Mouse (Mus musculus): Measurements from ENCODE around the gene Myt1l. TPM values are rescaled to one million over a fixed set of nuclear protein-coding genes. Genes with fewer than 3 reads are reported as not detected.

The Myt1l gene
- total and polyA plus RNA-seq, 2 experiments from 2014 or later: 114 to 218 TPM

DNA sequence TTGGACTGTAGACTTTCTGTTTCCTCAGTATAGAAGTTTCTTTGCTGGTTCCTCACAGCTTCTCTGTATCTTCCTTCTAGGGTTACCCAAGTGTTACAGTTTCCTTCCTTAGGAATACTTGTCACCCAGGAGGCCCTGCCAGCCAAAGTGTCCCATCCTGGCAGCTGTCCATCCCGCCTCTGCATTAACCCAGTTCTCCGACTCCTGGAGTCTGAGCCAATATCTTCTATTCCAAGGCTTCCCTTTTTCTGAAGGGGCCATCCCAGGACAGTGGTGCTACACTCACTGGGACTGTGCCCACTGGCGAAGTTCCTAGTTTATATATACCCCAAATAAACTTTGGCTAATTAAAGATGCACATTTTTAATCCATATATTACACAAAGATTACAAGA is 227.7 kb downstream of the Myt1l start:
- H3K9ac ChIP-seq: no peak overlapping the region
- no peaks in the 10 kb centered on the region for H3K36me3 ChIP-seq (ENCODE audit: insufficient read depth)
- ATAC-seq (peak; percentile 18; the same call in 1 of the 2 replicates), DNase-seq (peak; percentile 34)
- WGBS: 70% methylated on average over 3 of the region's 3 CpGs
- no peak overlapping the region for H3K27ac ChIP-seq (ENCODE audit: low read depth, low read length)
- H3K4me1 ChIP-seq (ENCODE audit: insufficient read depth): peaks cover 8% of the 10 kb centered on the region; the same call in 1 of the 2 replicates
- no peaks in the 10 kb centered on the region for H3K27me3 ChIP-seq (ENCODE audit: insufficient read depth, low read length)
- H3K4me2 ChIP-seq (ENCODE audit: low read depth): no peak overlapping the region
- H3K9me3 ChIP-seq (ENCODE audit: low read length): no peaks in the 10 kb centered on the region
- TF ChIP-seq CTCF (IDR thresholded peaks at IDR 0.05; ENCODE audit: low read depth): no peak
- H3K4me3 ChIP-seq (ENCODE audit: low read depth, low read length): no peak overlapping the region

- H3K27ac ChIP-seq (ENCODE audit: low read depth, low read length): no peak overlapping the region
- 71% methylated on average over 4 of the region's 4 CpGs for WGBS
Measured at GRCm38 (mm10) chr12:29760611-29761010, 232.4 kb downstream of the Myt1l start.

DNA sequence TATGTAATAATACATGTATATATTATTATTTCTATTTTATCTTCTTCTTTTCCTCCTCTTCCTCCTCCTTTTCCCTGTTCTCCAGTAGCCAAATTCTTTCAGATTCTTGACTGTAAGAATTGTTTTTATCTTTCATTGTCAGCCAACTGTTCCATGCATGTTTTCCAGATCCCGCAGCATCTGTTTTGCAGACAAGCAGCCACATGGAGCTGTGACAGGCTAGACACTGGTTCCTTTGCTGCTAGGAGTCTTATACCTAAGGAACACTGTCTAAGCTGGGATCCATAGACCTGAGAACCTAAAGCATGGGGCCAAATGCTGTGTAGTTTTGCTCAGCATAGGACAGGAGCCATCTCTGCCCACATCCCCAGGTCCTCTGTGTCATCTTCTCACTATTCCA is 238.0 kb downstream of the Myt1l start:
- Histone ChIP-seq H3K4me1 (ENCODE audit: insufficient read depth) (no peaks in the 10 kb centered on the region), H3K27me3 (ENCODE audit: insufficient read depth, low read length) (no peaks in the 10 kb centered on the region), H3K9ac (no peak overlapping the region), H3K4me2 (ENCODE audit: low read depth) (no peak overlapping the region), H3K4me3 (ENCODE audit: low read depth, low read length) (no peak overlapping the region), H3K9me3 (ENCODE audit: low read length) (no peaks in the 10 kb centered on the region), H3K36me3 (ENCODE audit: insufficient read depth) (no peaks in the 10 kb centered on the region), H3K27ac (ENCODE audit: low read depth, low read length) (no peak overlapping the region)
- ATAC-seq (peak; percentile 47; the same call in 1 of the 2 replicates), DNase-seq (peak; percentile 44)
- WGBS: 76% methylated on average over 1 of the region's 1 CpGs
- no peak for TF ChIP-seq CTCF (IDR thresholded peaks at IDR 0.05; ENCODE audit: low read depth)

More at GRCm38 (mm10) chr12:29760611-29761010, 232.4 kb downstream of the Myt1l start:
- no peak for TF ChIP-seq CTCF (IDR thresholded peaks at IDR 0.05; ENCODE audit: low read depth)
- no peaks in the 10 kb centered on the region for H3K27me3 ChIP-seq (ENCODE audit: insufficient read depth, low read length)
- H3K4me3 ChIP-seq (ENCODE audit: low read depth, low read length): no peak overlapping the region
- H3K4me2 ChIP-seq (ENCODE audit: low read depth): no peak overlapping the region
- no peak for DNase-seq
- no peak for ATAC-seq
- no peaks in the 10 kb centered on the region for H3K36me3 ChIP-seq (ENCODE audit: insufficient read depth)
- no peak overlapping the region for H3K9ac ChIP-seq
- H3K9me3 ChIP-seq (ENCODE audit: low read length): no peaks in the 10 kb centered on the region
- no peaks in the 10 kb centered on the region for H3K4me1 ChIP-seq (ENCODE audit: insufficient read depth)

DNA sequence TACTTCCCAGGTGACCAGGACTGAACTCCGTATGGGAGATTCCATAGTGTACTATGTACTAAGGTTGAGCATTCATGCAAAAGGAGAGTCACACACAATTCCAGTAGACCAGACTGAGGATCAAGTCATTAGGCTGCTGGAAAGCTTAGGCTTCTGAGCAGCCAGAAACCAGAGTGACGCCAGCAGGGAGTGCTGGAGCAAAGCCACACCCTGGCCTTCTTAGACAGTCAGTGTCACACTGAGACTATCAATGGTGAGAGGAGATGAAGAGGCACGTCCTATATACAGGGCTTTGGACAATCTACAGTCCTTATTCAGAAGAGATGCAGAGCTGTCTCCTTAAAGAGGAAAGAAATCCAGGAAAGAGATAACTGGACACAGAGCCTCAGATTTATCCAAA is 243.6 kb downstream of the Myt1l start:
- no peaks in the 10 kb centered on the region for H3K9me3 ChIP-seq (ENCODE audit: low read length)
- H3K4me3 ChIP-seq (ENCODE audit: low read depth, low read length): no peak overlapping the region
- TF ChIP-seq CTCF (IDR thresholded peaks at IDR 0.05; ENCODE audit: low read depth): no peak
- peaks cover 14% of the 10 kb centered on the region for H3K36me3 ChIP-seq (ENCODE audit: insufficient read depth)
- ATAC-seq (no peak), DNase-seq (no peak)
- no peak overlapping the region for H3K4me2 ChIP-seq (ENCODE audit: low read depth)
- no peak overlapping the region; the same call in 1 of the 2 replicates for H3K27ac ChIP-seq (ENCODE audit: low read depth, low read length)
- no peaks in the 10 kb centered on the region for H3K27me3 ChIP-seq (ENCODE audit: insufficient read depth, low read length)
- H3K9ac ChIP-seq: no peak overlapping the region
- WGBS: 54% methylated on average over 3 of the region's 3 CpGs
- 0 out of 2 replicates have a peak, but pooled peaks cover 4% of the 10 kb centered on the region for H3K4me1 ChIP-seq (ENCODE audit: insufficient read depth)

DNA sequence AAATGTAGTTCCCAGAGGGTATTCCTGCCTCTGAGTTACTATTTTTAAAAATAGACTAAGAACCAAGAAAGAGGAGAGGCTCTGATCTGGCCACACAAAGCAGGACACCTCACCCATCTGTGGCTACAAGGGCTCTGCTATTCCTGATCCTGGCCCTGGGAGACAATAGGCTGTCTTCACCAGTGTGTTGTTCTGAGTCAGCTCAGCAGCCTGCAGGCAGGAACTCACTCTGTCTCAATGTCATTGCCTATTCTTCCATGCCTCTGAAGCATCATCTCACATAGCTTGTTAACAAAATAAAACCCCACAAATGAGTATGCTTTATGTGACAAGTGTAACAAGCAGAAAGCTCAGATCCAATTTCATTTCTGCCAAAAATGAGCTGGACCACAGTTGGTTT is 244.2 kb downstream of the Myt1l start:
- Histone ChIP-seq H3K9me3 (ENCODE audit: low read length) (no peaks in the 10 kb centered on the region), H3K4me1 (ENCODE audit: insufficient read depth) (0 out of 2 replicates have a peak, but pooled peaks cover 4% of the 10 kb centered on the region), H3K4me3 (ENCODE audit: low read depth, low read length) (no peak overlapping the region), H3K9ac (no peak overlapping the region), H3K27me3 (ENCODE audit: insufficient read depth, low read length) (no peaks in the 10 kb centered on the region), H3K27ac (ENCODE audit: low read depth, low read length) (0 out of 2 replicates have a peak overlapping the region, but pooled peaks have one; percentile 36), H3K4me2 (ENCODE audit: low read depth) (no peak overlapping the region), H3K36me3 (ENCODE audit: insufficient read depth) (peaks cover 14% of the 10 kb centered on the region)
- TF ChIP-seq CTCF (IDR thresholded peaks at IDR 0.05; ENCODE audit: low read depth): no peak
- no peak for DNase-seq
- no peak for ATAC-seq

DNA sequence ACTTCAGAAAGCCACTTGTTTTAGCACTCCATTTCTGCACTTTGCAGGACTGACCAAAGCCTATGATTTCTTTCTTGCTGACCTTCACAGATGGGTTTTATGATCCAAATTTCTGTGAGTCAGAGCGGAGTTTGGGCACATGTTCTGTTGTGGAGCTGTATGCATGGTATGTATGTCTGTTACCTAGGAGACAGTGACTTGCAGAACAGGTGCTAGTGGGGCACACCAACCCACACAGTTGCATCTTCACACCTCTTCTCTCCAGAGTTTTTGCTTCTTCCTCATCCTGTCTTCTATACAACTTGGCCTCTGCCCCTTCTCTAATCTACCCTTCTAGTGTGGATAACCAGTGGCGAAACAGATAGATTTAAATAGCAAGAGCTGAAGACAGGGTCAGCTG is 250.7 kb downstream of the Myt1l start:
- Histone ChIP-seq H3K4me1 (ENCODE audit: insufficient read depth) (no peaks in the 10 kb centered on the region), H3K4me2 (ENCODE audit: low read depth) (no peak overlapping the region), H3K9ac (no peak overlapping the region), H3K4me3 (ENCODE audit: low read depth, low read length) (no peak overlapping the region), H3K27ac (ENCODE audit: low read depth, low read length) (no peak overlapping the region), H3K36me3 (ENCODE audit: insufficient read depth) (peaks cover 14% of the 10 kb centered on the region), H3K27me3 (ENCODE audit: insufficient read depth, low read length) (no peaks in the 10 kb centered on the region), H3K9me3 (ENCODE audit: low read length) (no peaks in the 10 kb centered on the region)
- WGBS: 95% methylated on average over 2 of the region's 2 CpGs
- no peak for ATAC-seq
- TF ChIP-seq CTCF (IDR thresholded peaks at IDR 0.05; ENCODE audit: low read depth): no peak
- no peak for DNase-seq

DNA sequence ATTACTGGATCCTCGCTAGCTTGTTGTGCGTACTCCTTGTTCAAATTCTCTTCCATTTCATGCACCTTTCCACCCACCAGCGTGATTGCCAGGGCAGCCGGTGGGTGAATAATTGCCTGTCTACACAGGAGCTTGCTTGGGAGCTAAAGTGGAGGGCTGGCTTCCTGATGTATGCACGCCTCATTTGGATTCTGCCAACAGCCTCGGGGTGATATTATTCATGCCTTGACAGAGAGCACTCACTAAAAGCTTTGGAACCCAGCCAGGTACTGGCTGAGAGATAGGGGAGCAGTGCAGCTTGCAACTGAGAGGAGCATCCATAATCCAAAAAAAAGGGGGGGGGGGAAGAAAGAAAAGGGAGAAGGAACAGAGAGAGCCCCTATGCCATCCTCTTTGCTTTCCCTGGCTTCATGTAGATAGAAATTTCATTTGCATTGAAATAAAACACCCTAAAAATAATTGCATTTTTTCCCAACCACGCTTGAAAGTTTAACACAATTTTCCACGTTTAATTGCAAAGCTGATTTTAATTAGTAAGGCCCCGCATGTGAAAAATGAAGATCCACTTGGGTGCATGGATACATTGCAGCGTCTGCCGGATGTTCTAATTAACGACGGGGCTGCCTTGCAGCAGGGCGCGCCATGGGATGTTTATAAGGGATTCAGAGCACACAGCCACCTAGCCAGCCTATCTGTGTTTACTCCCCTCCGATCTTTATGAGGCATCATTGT is 261.3 kb downstream of the Myt1l start:
- Histone ChIP-seq H3K4me3 (ENCODE audit: low read depth, low read length) (no peak overlapping the region), H3K4me1 (ENCODE audit: insufficient read depth) (peaks cover 25% of the 10 kb centered on the region), H3K27me3 (ENCODE audit: insufficient read depth, low read length) (no peaks in the 10 kb centered on the region), H3K9me3 (ENCODE audit: low read length) (no peaks in the 10 kb centered on the region), H3K9ac (peak overlapping the region; percentile 32; the same call in 1 of the 2 replicates), H3K36me3 (ENCODE audit: insufficient read depth) (peaks cover 7% of the 10 kb centered on the region), H3K27ac (ENCODE audit: low read depth, low read length) (peak overlapping the region; percentile 88), H3K4me2 (ENCODE audit: low read depth) (peak overlapping the region; percentile 31)
- no peak for TF ChIP-seq CTCF (IDR thresholded peaks at IDR 0.05; ENCODE audit: low read depth)
- WGBS: 4% methylated on average over 16 of the region's 16 CpGs
- DNase-seq: peak; percentile 95
- peak; percentile 96 for ATAC-seq
